Mouse (Mus musculus) E14TG2a.4 (cell line): ENCODE measurements around the gene Vmn2r102.

ENCODE experiments used
- H3K27me3 ChIP-seq: 2 replicates; pipeline ENCODE4 v1.6.1; 2014; ENCODE audit warnings: low read length, control low read depth; ENCODE audit not compliant: insufficient read depth
- H3K36me3 ChIP-seq: 2 replicates; pipeline ENCODE4 v1.6.1; 2014; ENCODE audit warnings: low read length, control low read depth; ENCODE audit not compliant: insufficient read depth
- H3K4me1 ChIP-seq: replicated peaks from 2 replicates; pipeline ENCODE4 v1.6.1; 2014; ENCODE audit warnings: low read depth, low read length, control low read depth
- H3K4me3 ChIP-seq: replicated peaks from 2 replicates; pipeline ENCODE4 v1.5.1; 2014; ENCODE audit warnings: mild to moderate bottlenecking, low read length
- H3K9me3 ChIP-seq: 2 replicates; pipeline ENCODE4 v1.6.1; 2014; ENCODE audit warnings: low read length, control low read depth
- CTCF ChIP-seq: conservative IDR thresholded peaks from 2 replicates; pipeline ENCODE4 v1.5.1; 2014; ENCODE audit warnings: low read length
- NANOG ChIP-seq: IDR thresholded peaks from 2 replicates; pipeline ENCODE4 v1.6.1; 2014; ENCODE audit warnings: borderline replicate concordance, low read length, mixed read lengths
- POU5F1 ChIP-seq: IDR thresholded peaks from 2 replicates; pipeline ENCODE4 v1.6.1; 2014; ENCODE audit warnings: low read length, borderline replicate concordance

The Vmn2r102 gene

DNA sequence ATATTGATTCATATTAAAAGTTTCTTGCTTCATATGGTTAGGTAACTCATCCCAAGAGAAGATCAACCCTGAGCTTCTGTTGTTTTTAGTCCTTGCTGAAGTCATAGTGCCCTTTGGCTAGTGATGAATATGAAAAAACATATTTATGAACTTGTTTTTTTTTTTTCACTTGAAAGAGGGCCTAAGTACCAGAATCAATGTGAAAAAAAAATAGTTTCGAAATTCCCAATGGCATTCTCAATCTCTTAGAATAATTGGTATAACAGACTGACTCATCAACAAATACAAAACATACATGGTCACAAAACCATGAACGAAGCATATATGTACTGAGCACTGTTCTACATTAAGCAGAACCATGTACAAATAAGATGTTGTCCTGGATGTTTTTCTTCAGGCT, at the start of gene Vmn2r102:
TSS of gene Vmn2r102 (plus strand) at position 301 of the 400 bp plus-strand sequence.
- Histone ChIP-seq H3K9me3 (no peaks in the 10 kb centered on the region), H3K27me3 (no peaks in the 10 kb centered on the region), H3K4me3 (no peak within 1 kb of the TSS), H3K4me1 (no peaks in the 10 kb centered on the region), H3K36me3 (no peaks in the 10 kb centered on the region)
- TF ChIP-seq POU5F1 (no peak), CTCF (no peak), NANOG (no peak)

DNA sequence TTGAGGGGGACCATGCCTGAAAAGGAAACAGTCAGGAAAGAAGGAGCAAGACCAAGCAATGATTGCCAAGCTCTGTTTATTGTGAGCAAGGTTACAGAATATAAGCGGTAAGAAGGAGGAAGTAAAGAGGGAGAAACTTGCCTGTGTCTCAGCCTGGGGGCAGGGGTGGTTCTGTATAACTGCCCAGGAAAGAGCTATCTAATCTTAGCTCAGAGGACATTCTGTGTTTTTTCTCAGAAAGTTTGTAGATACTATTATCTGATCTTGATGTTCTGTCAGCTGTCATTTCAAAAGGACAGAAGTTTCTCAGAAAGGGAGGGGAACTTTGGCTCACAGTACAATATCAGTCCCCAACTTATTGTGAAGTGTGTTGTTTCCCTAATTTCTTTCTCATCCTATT, 30.8 kb upstream of the Vmn2r102 start:
- Histone ChIP-seq H3K9me3 (peaks cover 22% of the 10 kb centered on the region), H3K4me1 (no peaks in the 10 kb centered on the region), H3K4me3 (no peak overlapping the region), H3K36me3 (no peaks in the 10 kb centered on the region), H3K27me3 (no peaks in the 10 kb centered on the region)
- TF ChIP-seq CTCF (no peak), POU5F1 (no peak), NANOG (no peak)

DNA sequence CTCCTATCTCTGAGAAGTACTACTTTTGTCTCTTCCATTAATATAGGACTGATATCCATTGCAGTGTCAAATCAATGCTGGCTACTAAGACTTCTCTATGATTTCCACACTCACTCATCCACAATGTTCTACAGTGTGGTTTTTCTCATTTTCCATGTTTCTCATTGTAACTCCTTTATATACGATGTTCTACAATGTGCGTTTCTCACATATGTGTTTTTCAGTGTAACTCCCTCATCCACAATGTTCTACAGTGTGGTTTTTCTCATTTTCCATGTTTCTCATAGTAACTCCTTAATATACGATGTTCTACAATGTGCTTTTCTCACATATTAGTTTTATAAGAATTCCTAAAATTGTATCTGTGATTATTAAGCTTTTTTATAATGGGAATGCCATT, 1.7 kb upstream of the Vmn2r102 start:
- TF ChIP-seq CTCF (no peak), NANOG (no peak), POU5F1 (no peak)
- Histone ChIP-seq H3K4me3 (no peak overlapping the region), H3K4me1 (no peaks in the 10 kb centered on the region), H3K36me3 (no peaks in the 10 kb centered on the region), H3K27me3 (no peaks in the 10 kb centered on the region), H3K9me3 (no peaks in the 10 kb centered on the region)

DNA sequence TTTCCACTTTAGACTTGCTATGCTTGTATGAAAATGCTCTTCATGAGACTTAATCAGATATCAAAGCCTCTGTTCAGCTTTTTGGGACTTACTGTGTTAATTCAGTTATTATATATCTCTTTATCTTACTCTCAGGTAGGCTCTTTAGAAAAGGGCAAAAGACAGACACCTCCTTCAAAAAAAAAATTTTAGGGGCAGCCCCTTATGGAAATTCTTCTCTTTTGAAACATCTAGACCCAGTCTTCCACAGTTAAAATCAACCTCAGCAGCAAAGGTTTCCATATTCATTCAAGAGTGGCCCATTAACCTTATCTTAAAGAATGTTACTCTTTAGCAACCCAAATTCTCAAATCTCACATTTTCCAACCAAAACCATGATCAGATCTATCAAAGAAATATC, 31.9 kb downstream of the Vmn2r102 start:
- TF ChIP-seq NANOG (no peak), CTCF (no peak)

More for the DNA sequence above, 31.9 kb downstream of the Vmn2r102 start:
- Histone ChIP-seq H3K36me3 (no peaks in the 10 kb centered on the region), H3K4me3 (no peak overlapping the region), H3K27me3 (no peaks in the 10 kb centered on the region), H3K4me1 (no peaks in the 10 kb centered on the region), H3K9me3 (peaks cover 8% of the 10 kb centered on the region)
